11 mouse cellular contexts compared by ENCODE assay signal in genomic region chr16:92903892-92904473, GRCm38 (mm10).
DNase-seq lines count a peak whose midpoint lies in the region; ATAC-seq lines count a peak whose summit lies in the region.
"Had no signal": no experiment of that assay in that cellular context is flagged by ENCODE, and none has a peak within 500 bp of the region (broad histone marks: within the 10 kb centered on the region; RNA-seq: fewer than 3 reads in every experiment).

No protein-coding gene starts in this region.

- H3K27ac ChIP-seq in forebrain, embryonic 11.5 days (ENCODE audit: low read depth, low read length), result no peak overlapping the region
- H3K27ac ChIP-seq: midbrain, embryonic 12.5 days had no signal

- H3K9ac ChIP-seq in forebrain, embryonic 11.5 days (ENCODE audit: low read length), result no peak overlapping the region
- H3K9ac ChIP-seq: midbrain, embryonic 12.5 days had no signal

- H3K4me3 ChIP-seq in forebrain, embryonic 11.5 days (ENCODE audit: low read depth, low read length), result no peak overlapping the region
- H3K4me3 ChIP-seq: midbrain, embryonic 12.5 days had no signal

- no peaks in the 10 kb centered on the region; the same call in 1 of the 2 replicates for H3K4me1 ChIP-seq in forebrain, embryonic 11.5 days (replicated peaks; ENCODE audit: control insufficient read depth, insufficient read depth, low read length)

- intact Hi-C loops in left cerebral cortex, postnatal 14 days (cut with DNase I), result no loop called here

- WGBS in forebrain, embryonic 11.5 days, result 78% methylated on average over 9 of the region's 9 CpGs

- ATAC-seq in forebrain, embryonic 11.5 days (replicated peaks; ENCODE audit: low FRiP score), result no peak
- ATAC-seq: hindbrain, embryonic 16.5 days had no signal

- no peaks in the 10 kb centered on the region; the same call in 1 of the 2 replicates for H3K27me3 ChIP-seq in splenic B cell, adult 2 months (ENCODE audit: control insufficient read depth, insufficient read depth, low read length, poor library complexity, severe bottlenecking)
- H3K27me3 ChIP-seq in forebrain, embryonic 11.5 days (ENCODE audit: control insufficient read depth, insufficient read depth, low read length), result no peaks in the 10 kb centered on the region
- H3K27me3 ChIP-seq: midbrain, embryonic 12.5 days had no signal

- DNase-seq in left cerebral cortex, postnatal 14 days (ENCODE audit: low spot score in 2 of 2), result peak; percentile 5 to 35
- no peak for DNase-seq in left cerebral cortex, adult 11 months (ENCODE audit: low spot score)
- DNase-seq in fibroblast of lung, adult 2 months (ENCODE audit: low read depth), result peak; percentile 67
- DNase-seq in kidney, postnatal 4 days, result peak; percentile 16 to 43
- peak; percentile 18 for DNase-seq in splenic B cell, adult 2 months (ENCODE audit: low read depth, low spot score)
- no peak for DNase-seq in neural tube, embryonic 10.5 days (ENCODE audit: extremely low spot score, low spot score)
- DNase-seq in forebrain, embryonic 11.5 days (ENCODE audit: low spot score), result no peak
- no peak for DNase-seq in spleen, postnatal 14 days (ENCODE audit: low spot score in 2 of 2)
- DNase-seq: adrenal gland, postnatal 25 days had no signal

- no peaks in the 10 kb centered on the region for H3K9me3 ChIP-seq in forebrain, embryonic 11.5 days (ENCODE audit: control insufficient read depth, low read length)
- H3K9me3 ChIP-seq: midbrain, embryonic 12.5 days had no signal

- no peaks in the 10 kb centered on the region for H3K36me3 ChIP-seq in splenic B cell, adult 2 months (ENCODE audit: control insufficient read depth, insufficient read depth, low read length, poor library complexity, severe bottlenecking)
- H3K36me3 ChIP-seq in forebrain, embryonic 11.5 days (ENCODE audit: control insufficient read depth, insufficient read depth, low read length), result no peaks in the 10 kb centered on the region
- H3K36me3 ChIP-seq: midbrain, embryonic 12.5 days had no signal

- no peak overlapping the region for H3K4me2 ChIP-seq in forebrain, embryonic 11.5 days (ENCODE audit: low read depth, low read length, severe bottlenecking)
- H3K4me2 ChIP-seq: midbrain, embryonic 12.5 days had no signal

Comparison
In these comparisons a context has a peak if more than half of its experiments do, and no peak if none do; other contexts are left out.
1. DNase-seq: peak in left cerebral cortex, postnatal 14 days (2 of 2), fibroblast of lung, adult 2 months (single experiment), kidney, postnatal 4 days (2 of 2) and splenic B cell, adult 2 months (single experiment); none in left cerebral cortex, adult 11 months (single experiment), neural tube, embryonic 10.5 days (single experiment), forebrain, embryonic 11.5 days (single experiment) and spleen, postnatal 14 days (0 of 2).